Mouse (Mus musculus): ENCODE results near the gene 2010106E10Rik. TPM values are rescaled to one million over a fixed set of nuclear protein-coding genes. Genes with fewer than 3 reads are reported as not detected.

Gene 2010106E10Rik
- polyA plus RNA-seq, 1 experiment from 2014 or later: not detected

Other genes starting within 250 kb of the 2010106E10Rik start
- 53.7 and 57.8 TPM in 2 replicates for gene Apool, start 183.9 kb upstream of the 2010106E10Rik start, polyA plus RNA-seq (2014; fragmentation: Nextera tagmentation; extraction: Ambion mirVana)
- gene Satl1, start 88.5 kb upstream of the 2010106E10Rik start, polyA plus RNA-seq (2014; fragmentation: Nextera tagmentation; extraction: Ambion mirVana): not detected in 2 replicates
- gene Zfp711, start 105.3 kb downstream of the 2010106E10Rik start, polyA plus RNA-seq (2014; fragmentation: Nextera tagmentation; extraction: Ambion mirVana): 11.4 and 13.1 TPM in 2 replicates
- gene Pof1b, start 203.4 kb downstream of the 2010106E10Rik start, polyA plus RNA-seq (2014; fragmentation: Nextera tagmentation; extraction: Ambion mirVana): 2.0 and 2.3 TPM in 2 replicates

Measured in intestine, embryonic 14.5 days (tissue).